Mouse (Mus musculus): ENCODE results near the gene Birc7. TPM values are rescaled to one million over a fixed set of nuclear protein-coding genes. Genes with fewer than 3 reads are reported as not detected.

Birc7 gene
- not detected for polyA plus RNA-seq (2017; shearing (Covaris generic))

DNA sequence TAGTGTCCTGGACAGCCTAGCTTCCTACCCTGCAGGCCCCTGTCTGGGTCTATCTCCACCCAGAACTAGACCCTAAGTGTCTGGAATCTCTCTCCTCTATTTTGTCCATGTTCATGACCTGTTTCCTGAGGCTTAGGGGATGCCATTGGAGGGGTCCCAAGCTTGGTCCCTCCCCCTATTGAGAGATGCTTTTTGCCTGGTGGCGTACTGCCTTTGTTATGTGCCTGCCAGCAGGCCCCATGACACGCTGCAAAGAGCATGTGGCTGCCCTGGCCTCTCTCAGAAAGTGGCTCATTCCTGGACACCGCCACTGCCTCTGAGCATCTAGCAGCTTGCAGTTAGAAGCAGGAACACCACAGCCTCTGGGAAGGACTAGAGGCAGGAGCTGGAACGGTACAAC, at the start of gene Birc7:
Gene Birc7, plus strand, starts transcription at position 301 of the 400 bp plus-strand sequence.

DNA sequence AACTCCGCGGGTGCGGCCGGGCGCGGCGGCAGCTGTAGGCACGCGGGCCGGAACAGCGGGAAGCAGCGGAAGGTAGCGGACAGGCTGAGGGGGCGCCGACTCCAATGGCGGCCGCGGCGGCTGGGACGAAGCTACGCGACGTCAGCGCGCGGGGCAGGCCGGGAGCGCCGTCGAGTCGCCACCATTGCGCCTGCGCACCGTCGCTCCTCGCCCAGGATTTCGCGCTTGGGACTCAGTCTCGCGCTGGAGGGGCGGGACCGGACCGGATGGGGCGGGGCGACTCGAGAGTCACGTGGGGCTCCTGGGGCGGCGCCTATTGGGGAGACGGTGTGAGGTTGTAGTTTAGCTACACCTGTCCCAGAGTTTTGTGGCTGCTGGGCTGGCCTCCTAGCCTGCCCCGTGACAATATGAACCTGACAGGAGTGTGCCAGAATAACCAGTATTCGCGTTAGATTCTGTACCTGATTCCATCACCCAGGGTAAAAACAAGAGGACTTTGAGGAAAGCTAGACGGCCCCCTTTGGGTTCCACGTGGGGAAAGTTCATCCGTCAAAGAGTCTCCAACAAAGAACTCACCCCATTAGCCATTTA, 7.9 kb upstream of the Birc7 start, which contains the start of gene Ythdf1:
Gene Ythdf1, minus strand, starts transcription at position 140 of the 591 bp plus-strand sequence.

DNA sequence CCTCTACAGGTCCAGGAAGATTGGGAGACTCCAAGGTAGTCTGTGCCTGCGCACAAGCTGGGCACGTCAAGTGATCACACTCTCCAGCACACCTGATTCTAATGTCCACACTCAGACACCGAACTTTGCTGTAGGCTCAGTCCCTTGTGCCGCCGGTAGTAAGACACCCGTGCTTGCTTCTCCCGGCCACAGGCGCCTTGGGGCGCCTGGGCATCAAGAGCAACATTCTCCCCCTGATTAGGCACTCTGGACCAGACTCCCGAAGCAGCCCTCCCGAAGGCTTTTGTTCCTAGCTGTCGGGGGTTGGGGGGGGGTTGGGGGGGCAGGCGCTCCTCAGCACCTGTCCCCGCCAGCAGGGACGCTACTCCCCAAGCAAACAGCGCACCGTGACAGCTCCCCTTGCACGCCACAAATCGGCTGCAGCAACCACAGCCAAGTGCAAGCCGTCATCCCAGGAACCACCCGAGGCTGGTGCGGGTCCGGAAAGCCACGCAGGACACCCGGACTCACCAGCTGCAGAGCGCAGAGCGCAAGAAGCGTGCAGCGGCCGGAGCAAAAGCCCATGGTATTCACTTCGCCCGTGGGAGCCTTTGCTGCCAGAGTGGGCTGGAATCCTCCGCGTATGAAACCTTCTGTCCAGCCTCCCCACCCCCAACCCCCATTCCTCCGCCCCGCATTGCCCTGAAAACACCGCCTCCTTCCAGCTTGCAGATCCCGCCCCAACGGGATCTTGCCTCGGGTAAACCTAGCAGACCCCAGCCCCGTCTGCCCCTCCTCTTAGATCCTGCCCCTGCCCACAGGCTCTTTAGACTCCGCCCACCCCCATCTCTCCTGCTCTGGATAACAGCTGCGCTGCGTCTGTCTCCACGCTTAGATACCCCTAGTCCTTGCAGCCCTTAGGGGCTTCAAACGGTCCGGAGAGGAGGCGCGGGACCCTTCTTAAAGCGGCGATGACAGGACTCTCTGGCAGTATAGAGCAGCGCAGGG, 25.5 kb downstream of the Birc7 start, which contains the start of gene Nkain4:
Gene Nkain4, minus strand, starts transcription at position 639 of the 987 bp plus-strand sequence.

DNA sequence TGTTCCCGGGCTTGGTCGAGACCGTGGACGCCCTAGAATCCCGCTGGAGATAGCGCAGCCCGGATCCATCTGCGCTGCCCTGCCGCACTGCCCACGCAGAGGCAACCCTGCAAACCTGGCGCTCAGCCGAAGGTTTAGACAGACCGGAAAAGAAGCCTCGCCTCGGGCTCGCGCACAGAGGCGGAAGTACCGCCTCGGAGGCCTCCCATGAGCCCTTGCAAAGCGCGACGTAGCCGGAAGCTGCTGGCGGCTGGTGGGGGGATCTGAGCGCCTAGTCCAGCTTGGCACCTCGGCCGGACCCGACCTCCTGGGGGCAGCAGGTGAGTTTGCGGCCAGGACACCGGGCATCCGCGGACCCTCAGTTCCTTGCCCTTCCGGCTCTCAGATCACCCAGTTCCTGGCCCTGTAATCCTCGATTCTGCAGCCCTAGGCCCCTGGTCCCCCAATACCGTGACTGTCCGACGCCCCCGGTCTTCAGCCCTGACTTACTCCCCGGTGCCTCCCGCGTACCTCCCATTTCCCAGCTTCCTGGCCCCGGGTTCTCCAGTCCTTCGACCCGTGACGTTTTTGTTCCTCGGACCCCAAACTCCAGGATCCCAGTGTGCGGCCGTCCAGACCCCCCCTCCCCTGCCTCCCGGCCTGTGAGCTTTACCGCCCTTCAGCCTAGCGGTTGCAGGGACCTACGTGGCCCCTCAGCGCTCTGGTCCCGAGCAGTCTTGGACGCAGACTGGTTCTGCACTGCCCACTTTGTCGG, 38.4 kb downstream of the Birc7 start, which contains the start of gene Arfgap1:
Gene Arfgap1, plus strand, starts transcription at position 216 of the 754 bp plus-strand sequence.

Other genes with a start within 250 kb of the Birc7 start
- 10 to 100 TPM; 44.4 to 46.2 TPM for gene Dido1, start 219.0 kb upstream of the Birc7 start, polyA plus RNA-seq (2017; shearing (Covaris generic))
- gene Gid8, start 218.9 kb upstream of the Birc7 start, polyA plus RNA-seq (2017; shearing (Covaris generic)) = 10 to 100 TPM; 35.7 to 39.1 TPM
- gene Slc17a9, start 203.8 kb upstream of the Birc7 start, polyA plus RNA-seq (2017; shearing (Covaris generic)) = 10 to 100 TPM; 55.1 to 70.2 TPM
- gene Bhlhe23, start 152.1 kb upstream of the Birc7 start, polyA plus RNA-seq (2017; shearing (Covaris generic)) = under 1 TPM in 1 of 2 experiments, not detected in 1; 0.65 TPM
- gene Ythdf1, start 8.1 kb upstream of the Birc7 start, polyA plus RNA-seq (2017; shearing (Covaris generic)) = 10 to 100 TPM; 60.8 to 69.6 TPM
- gene Nkain4, start 25.7 kb downstream of the Birc7 start, polyA plus RNA-seq (2017; shearing (Covaris generic)) = not detected
- gene Arfgap1, start 38.2 kb downstream of the Birc7 start, polyA plus RNA-seq (2017; shearing (Covaris generic)) = 10 to 100 TPM; 58.0 to 60.0 TPM
- gene Col20a1, start 57.5 kb downstream of the Birc7 start, polyA plus RNA-seq (2017; shearing (Covaris generic)) = under 1 TPM; 0.28 to 0.94 TPM
- not detected for gene Chrna4, start 114.5 kb downstream of the Birc7 start, polyA plus RNA-seq (2017; shearing (Covaris generic))
- under 1 TPM; 0.07 to 0.31 TPM for gene Kcnq2, start 206.3 kb downstream of the Birc7 start, polyA plus RNA-seq (2017; shearing (Covaris generic))
- gene Eef1a2, start 228.0 kb downstream of the Birc7 start, polyA plus RNA-seq (2017; shearing (Covaris generic)) = not detected